Mouse (Mus musculus) retina, embryonic 14.5 days (tissue): ENCODE results near the gene Scube1.

ENCODE experiments used
- DNase-seq: peaks from one replicate; pipeline ENCODE4 v3.0.0-alpha.2; 2015; ENCODE audit warnings: low spot score

Scube1 gene

GRCm38 (mm10) chr15:83724886-83725269, at the start of gene Scube1:
Gene Scube1, minus strand, starts transcription at chr15:83725021.
- DNase-seq = peak; percentile 89

GRCm38 (mm10) chr15:83772953-83773352, 48.1 kb upstream of the Scube1 start:
- DNase-seq = no peak

- no peak for DNase-seq
Measured at GRCm38 (mm10) chr15:83772460-83772859, 47.6 kb upstream of the Scube1 start.

- no peak for DNase-seq
Measured at GRCm38 (mm10) chr15:83771346-83772053, 46.7 kb upstream of the Scube1 start.

- DNase-seq = peak; percentile 76
Measured at GRCm38 (mm10) chr15:83765388-83766029, 40.7 kb upstream of the Scube1 start.

- no peak for DNase-seq
Measured at GRCm38 (mm10) chr15:83761512-83761911, 36.7 kb upstream of the Scube1 start.

GRCm38 (mm10) chr15:83760683-83761082, 35.9 kb upstream of the Scube1 start:
- peak; percentile 82 for DNase-seq

- DNase-seq = peak; percentile 59
Measured at GRCm38 (mm10) chr15:83758958-83759357, 34.1 kb upstream of the Scube1 start.

GRCm38 (mm10) chr15:83756742-83757141, 31.9 kb upstream of the Scube1 start:
- peak; percentile 80 for DNase-seq

- no peak for DNase-seq
Measured at GRCm38 (mm10) chr15:83749436-83749835, 24.6 kb upstream of the Scube1 start.

- DNase-seq = no peak
Measured at GRCm38 (mm10) chr15:83748986-83749385, 24.2 kb upstream of the Scube1 start.

GRCm38 (mm10) chr15:83746311-83746710, 21.5 kb upstream of the Scube1 start:
- no peak for DNase-seq

GRCm38 (mm10) chr15:83742018-83742417, 17.2 kb upstream of the Scube1 start:
- no peak for DNase-seq

- DNase-seq = no peak
Measured at GRCm38 (mm10) chr15:83740676-83741422, 16.0 kb upstream of the Scube1 start.

- DNase-seq = peak; percentile 85
Measured at GRCm38 (mm10) chr15:83727626-83728025, 2.8 kb upstream of the Scube1 start.

- no peak for DNase-seq
Measured at GRCm38 (mm10) chr15:83726741-83727140, 1.9 kb upstream of the Scube1 start.

GRCm38 (mm10) chr15:83725556-83726200, 857 bp upstream of the Scube1 start:
- DNase-seq = no peak

GRCm38 (mm10) chr15:83724160-83724885, 498 bp downstream of the Scube1 start:
- DNase-seq = peak; percentile 41

- no peak for DNase-seq
Measured at GRCm38 (mm10) chr15:83715582-83716228, 9.1 kb downstream of the Scube1 start.

GRCm38 (mm10) chr15:83712798-83713197, 12.0 kb downstream of the Scube1 start:
- DNase-seq = no peak

- DNase-seq = no peak
Measured at GRCm38 (mm10) chr15:83712361-83712760, 12.5 kb downstream of the Scube1 start.
